Mouse (Mus musculus) layer of hippocampus, postnatal 36 days (tissue): ENCODE data around the gene Rab20. TPM values are rescaled to one million over a fixed set of nuclear protein-coding genes. Genes with fewer than 3 reads are reported as not detected.

Source experiments
- DNase-seq, 2 experiments: peaks; one replicate each; pipeline ENCODE4 v3.0.0; 2022
- total RNA-seq, 2 experiments: library from RNA; stranded (reverse); gene quantifications; 2 replicates each; pipeline ENCODE4 v1.2.3; 2021

Rab20 gene
- total RNA-seq, 2 experiments from 2014 or later, result 0.28 to 0.57 TPM

GRCm38 (mm10) chr8:11452559-11452958, 26.0 kb downstream of the Rab20 start:
- no peak for DNase-seq

DNA sequence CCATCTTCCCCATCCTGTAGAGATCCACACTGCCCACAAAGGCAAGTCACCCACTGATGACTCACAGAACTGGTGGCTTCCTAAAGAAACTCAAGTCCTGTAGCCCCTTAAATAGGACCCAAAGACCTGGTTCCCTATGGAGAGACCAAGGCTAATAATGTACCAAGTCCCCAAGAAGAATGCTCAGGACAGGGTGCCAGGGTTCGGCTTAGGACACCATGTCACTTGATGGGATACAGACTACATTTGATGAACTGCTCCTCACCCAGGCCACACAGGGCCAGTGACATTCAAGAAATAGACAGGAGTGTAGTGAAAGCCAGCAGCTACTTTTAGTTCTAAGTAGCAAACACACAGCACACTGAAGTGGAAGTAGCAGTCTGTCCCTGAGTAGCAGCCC, 26.4 kb downstream of the Rab20 start:
- no peak for DNase-seq

- DNase-seq, result peak in 1 of 2 experiments; percentile 27
These were observed 28.1 kb downstream of the Rab20 start for GRCm38 (mm10) chr8:11450184-11451113.

DNA sequence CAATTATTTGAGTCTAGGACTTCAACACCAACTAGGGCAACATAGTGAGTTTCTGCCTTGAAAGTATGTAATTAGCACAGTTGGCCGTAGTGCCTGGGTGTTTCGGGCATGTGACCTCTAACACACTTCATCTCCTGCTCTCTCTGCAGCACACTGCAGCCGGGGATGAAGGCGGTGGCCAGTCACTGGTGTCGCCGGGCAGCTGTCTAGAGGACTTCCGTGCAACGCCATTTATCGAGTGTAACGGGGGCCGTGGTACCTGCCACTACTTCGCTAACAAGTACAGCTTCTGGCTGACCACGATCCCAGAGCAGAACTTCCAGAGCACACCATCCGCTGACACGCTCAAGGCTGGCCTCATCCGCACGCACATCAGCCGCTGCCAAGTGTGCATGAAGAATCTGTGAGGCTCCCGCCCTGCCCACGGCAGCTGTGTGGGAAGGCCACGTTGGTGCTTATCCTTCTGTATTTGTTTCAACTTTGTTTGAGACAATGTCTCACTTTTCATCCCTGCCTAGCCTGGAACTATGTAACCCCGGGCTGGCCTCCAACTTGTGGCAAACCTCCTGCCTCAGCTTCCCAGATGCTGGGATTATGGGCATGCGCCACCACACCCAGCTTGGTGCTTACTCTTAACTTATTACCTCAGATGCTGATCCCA, 30.5 kb downstream of the Rab20 start:
- no peak for DNase-seq

- DNase-seq, result no peak
These were observed 32.7 kb downstream of the Rab20 start for GRCm38 (mm10) chr8:11445790-11446189.

DNA sequence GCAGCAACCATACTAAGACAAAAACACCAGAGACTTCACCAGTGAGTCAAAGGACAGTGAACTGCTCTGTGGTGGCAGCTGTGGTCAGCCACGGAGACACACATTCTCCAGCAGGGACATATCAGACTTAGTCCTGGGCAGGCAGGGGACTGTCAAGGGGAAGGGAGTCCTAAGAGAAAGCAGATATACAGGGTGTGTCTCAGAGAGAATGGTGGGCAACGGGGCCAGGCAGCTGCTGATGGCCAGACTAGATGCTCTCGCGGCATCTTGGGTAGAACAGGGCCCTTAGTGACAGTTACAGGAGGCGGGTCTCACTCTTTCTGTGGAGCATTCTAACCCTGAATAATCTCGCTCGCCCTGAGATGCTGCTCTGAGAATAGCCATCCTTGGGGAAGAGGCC, 34.3 kb downstream of the Rab20 start:
- no peak for DNase-seq

DNA sequence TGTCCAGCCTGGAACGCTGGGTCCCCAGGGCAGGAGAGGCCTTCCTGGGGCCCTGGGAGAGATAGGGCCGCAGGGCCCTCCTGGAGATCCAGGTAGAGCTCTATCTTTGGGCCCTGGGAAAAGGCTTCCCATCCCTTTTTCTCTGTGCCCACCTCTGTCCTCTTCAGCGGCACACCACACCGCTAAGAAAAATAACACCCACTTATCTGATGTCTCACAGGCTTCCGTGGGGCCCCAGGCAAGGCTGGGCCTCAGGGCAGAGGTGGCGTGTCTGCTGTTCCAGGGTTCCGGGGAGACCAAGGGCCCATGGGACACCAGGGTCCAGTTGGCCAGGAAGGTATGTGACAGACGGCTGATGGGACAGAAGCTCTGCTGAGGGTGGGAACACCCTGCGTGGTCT, 34.9 kb downstream of the Rab20 start:
- DNase-seq, result no peak

DNA sequence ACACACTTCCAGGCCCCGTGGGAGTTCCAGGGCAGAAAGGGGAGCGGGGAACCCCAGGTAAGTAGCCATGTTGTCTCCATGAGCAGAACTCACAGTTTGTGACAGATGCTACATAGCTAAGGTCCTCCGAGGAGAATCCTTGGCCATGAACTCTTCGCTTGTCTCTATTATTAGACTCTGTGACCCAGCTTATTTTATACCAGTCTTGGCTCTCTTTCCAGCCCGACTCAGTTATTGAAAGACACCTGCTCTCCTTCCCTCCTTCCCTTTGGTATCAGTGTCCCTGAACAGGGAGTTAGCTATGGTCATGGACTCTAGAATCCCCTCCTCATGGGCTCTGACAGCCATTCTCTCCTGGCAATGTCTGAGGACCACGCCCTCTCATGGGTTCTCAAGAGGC, 37.2 kb downstream of the Rab20 start:
- DNase-seq, result no peak

DNA sequence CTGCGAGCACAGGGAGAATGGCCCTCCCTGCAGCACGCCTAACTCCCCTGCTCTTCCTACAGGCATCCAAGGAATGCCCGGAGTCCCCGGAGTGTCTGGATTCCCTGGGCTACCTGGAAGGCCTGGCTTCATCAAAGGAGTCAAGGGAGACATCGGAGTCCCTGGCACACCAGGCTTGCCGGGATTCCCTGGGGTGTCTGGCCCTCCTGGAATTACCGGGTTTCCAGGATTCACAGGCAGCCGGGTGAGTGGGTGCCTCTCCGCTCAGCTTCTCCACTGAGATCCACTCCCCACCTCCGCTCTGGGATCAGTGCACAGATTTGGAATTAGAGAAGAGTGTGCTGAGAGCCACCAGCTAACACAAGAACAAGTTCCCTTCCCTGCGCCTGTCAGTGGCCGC, 40.6 kb downstream of the Rab20 start:
- DNase-seq, result no peak

GRCm38 (mm10) chr8:11430688-11431087, 47.8 kb downstream of the Rab20 start:
- no peak for DNase-seq

GRCm38 (mm10) chr8:11423091-11423490, 55.4 kb downstream of the Rab20 start:
- no peak for DNase-seq

DNA sequence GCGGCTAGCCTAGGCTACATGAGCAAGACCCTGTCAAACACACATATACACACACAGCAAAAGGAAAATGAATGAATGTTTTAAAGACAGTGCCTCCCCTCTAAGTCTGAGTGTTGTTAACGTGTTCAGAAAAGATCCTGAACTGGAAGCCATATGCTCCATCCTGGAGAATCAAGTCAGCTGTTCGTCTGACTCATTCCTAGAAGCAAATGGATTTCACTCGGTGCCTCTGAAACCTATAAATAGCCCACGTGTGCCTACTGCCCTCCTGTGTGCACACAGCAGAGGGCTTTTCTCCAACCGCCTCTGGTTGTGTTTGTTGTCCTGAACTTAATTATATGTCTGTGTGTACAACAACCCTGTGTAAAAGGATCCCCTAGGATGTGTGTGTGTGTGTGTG, 56.5 kb downstream of the Rab20 start:
- no peak for DNase-seq

- DNase-seq, result peak in 1 of 2 experiments; percentile 44
These were observed 57.4 kb downstream of the Rab20 start for GRCm38 (mm10) chr8:11421105-11421504.

DNA sequence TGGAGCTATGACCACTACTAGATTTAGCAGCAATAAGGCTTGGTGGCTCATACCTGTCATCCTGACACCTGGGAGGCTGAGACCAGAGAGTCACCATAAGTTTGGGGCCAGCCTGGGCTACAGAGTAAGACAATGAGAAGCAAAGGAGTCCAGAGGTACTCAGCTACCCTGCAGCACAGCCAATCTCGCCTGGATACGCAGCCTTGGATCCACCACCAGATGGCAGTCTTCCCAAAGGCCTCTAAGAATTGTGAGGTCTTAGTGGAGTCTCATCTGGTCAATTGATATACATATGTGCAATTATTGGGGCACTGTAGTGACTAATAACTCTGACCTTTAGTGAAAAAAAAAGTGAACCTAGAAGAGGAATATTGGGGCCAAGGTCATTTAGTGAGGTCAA, 58.9 kb downstream of the Rab20 start:
- DNase-seq, result peak in 1 of 2 experiments; percentile 29

DNA sequence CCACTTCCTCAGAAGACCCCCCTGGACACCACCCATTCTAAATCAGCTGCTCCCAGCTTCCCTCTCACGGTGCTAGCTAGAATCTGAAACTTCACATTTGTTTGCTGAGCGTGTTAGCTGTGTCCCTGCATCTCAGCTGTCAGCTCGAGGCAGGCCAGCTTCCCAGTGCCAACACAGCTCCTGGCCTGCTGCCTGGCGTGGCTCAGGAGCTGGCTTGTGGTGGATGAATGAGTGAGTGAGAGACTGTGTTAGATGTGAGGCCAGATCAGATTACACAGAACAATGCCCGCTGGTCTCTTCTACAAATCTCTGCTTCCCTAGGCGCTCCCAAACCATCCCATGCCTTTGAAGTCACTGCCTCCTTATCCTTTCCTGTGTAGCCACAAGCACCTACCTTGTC, 59.3 kb downstream of the Rab20 start:
- peak; percentile 83 to 85 for DNase-seq

- DNase-seq, result peak; percentile 48
These were observed 60.7 kb downstream of the Rab20 start for GRCm38 (mm10) chr8:11417762-11418161.

- no peak for DNase-seq
These were observed 63.4 kb downstream of the Rab20 start for GRCm38 (mm10) chr8:11415089-11415488.

- peak; percentile 56 to 57 for DNase-seq
These were observed 64.2 kb downstream of the Rab20 start for GRCm38 (mm10) chr8:11414304-11414703.

GRCm38 (mm10) chr8:11412450-11412849, 66.1 kb downstream of the Rab20 start:
- DNase-seq, result no peak

DNA sequence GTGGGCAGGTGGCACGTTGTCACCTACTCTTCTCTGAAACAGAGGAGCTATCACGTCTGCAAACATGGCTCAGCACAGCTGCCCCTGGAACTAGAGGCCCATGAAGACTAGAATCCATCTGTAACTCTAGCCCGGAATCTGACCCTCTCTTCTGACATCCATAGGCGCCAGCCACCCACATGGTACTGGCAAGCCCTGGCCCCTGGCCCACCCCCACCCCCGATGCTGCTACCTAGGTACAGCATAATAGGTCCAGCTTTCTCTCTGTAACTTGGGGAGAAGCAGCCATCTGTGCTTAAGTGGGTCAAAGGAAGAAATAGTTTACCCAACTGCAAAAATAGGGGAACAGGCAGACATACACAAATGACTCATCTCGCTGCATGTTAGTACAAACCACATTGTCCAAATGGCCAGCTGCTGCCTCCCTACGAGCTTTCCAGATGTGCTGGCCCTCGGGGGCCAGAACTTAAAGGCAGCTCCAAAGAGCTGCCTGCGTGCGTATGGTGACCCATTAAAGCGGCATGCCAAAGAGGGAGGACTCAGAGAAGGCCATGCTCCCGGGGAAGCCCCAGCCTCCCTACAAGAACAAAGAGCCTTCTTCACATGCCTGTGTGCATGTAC, 66.9 kb downstream of the Rab20 start:
- no peak for DNase-seq

DNA sequence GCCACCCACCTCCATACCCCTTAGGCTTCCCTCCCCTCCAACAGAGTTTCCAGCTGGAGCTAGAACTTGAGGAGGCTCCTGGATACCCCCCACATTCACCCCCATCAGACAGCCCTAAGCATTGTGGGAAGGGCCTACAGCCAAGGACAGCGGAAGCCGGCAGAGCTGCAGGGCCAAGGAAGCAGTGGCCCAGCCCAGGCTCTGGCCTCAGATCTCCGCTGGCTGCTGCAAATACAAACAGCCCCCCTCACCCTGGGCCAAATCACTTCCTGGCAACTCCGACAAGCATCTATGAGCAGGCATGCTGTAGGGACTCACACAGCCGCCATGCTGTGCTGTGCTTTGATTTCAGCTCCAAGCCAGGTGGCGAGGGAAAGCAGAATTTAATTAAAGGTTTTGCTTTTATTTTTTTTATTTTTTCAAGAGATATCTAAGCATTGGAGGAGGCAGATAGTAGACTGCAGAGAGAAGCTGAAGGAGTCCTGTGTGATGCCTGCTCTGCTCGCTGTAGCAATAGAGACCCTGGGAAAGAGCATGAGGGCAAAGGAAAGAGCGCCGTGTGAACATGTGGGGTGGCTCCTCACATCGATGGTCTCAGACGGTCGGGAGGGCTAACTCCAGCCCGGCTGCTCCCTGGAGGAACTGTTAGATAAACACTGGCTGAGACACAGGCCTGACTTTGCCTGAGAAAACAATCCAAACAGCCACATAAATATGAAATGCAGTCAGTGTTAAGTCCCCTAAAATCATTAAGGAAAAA, 72.6 kb downstream of the Rab20 start:
- peak; percentile 50 to 70 for DNase-seq

- DNase-seq, result no peak
These were observed 73.9 kb downstream of the Rab20 start for GRCm38 (mm10) chr8:11404614-11405013.

- no peak for DNase-seq
These were observed 74.7 kb downstream of the Rab20 start for GRCm38 (mm10) chr8:11403813-11404212.
